Mouse (Mus musculus) stomach, embryonic 16.5 days (tissue): ENCODE measurements around the gene Lig1. TPM values are rescaled to one million over a fixed set of nuclear protein-coding genes. Genes with fewer than 3 reads are reported as not detected.
A peak's percentile ranks its signal among the peaks of the same experiment; 100 is the strongest.
"Not testable (repeated sequence)": the region's sequence is repeated elsewhere in the genome, so short reads cannot be mapped to it uniquely, and the experiment has no call there.

Experiments
- ATAC-seq: fragments of 200-750 bp; cut with Nextera tagmentation; 2 replicates; pipeline ENCODE4 v1.8.0; 2017; ENCODE audit warnings: moderate number of reproducible peaks, moderate TSS enrichment; ENCODE audit not compliant: insufficient read depth, low FRiP score
- H3K27ac ChIP-seq: fragments of 300-500 bp; sonication (generic); 2 replicates; pipeline ENCODE4 v1.5.1; 2014; ENCODE audit warnings: low read length
- H3K27me3 ChIP-seq: fragments of 300-500 bp; sonication (generic); 2 replicates; pipeline ENCODE4 v1.6.1; 2014; ENCODE audit warnings: low read length, control low read depth, mixed read lengths; ENCODE audit not compliant: control insufficient read depth, insufficient read depth
- H3K36me3 ChIP-seq: fragments of 300-500 bp; sonication (generic); 2 replicates; pipeline ENCODE4 v1.6.1; 2014; ENCODE audit warnings: low read length; ENCODE audit not compliant: control insufficient read depth, insufficient read depth
- H3K4me1 ChIP-seq: fragments of 300-500 bp; sonication (generic); 2 replicates; pipeline ENCODE4 v1.6.1; 2014; ENCODE audit warnings: low read length, control low read depth, mixed read lengths; ENCODE audit not compliant: control insufficient read depth, insufficient read depth
- H3K4me2 ChIP-seq: fragments of 300-500 bp; sonication (generic); 2 replicates; pipeline ENCODE4 v1.6.1; 2014; ENCODE audit warnings: low read depth, low read length, mixed read lengths
- H3K4me3 ChIP-seq: fragments of 300-500 bp; sonication (generic); replicated peaks from 2 replicates; pipeline ENCODE4 v1.5.1; 2014; ENCODE audit warnings: mild to moderate bottlenecking, low read length
- H3K9ac ChIP-seq: fragments of 300-500 bp; sonication (generic); 2 replicates; pipeline ENCODE4 v1.6.1; 2014; ENCODE audit warnings: low read length
- H3K9me3 ChIP-seq: fragments of 300-500 bp; sonication (generic); replicated peaks from 2 replicates; pipeline ENCODE4 v1.6.1; 2016; ENCODE audit warnings: low read length, control low read depth; ENCODE audit not compliant: control insufficient read depth
- WGBS: fragments of 180-500 bp; shearing (Covaris S2); extraction: QIAGEN DNeasy Blood & Tissue Kit; methylation state at CpG from one replicate; pipeline ENCODE4 v1.1.7; 2014; 5-methylcytosine and 5-hydroxymethylcytosine counted together
- polyA plus RNA-seq: library from polyadenylated mRNA; unstranded; fragments of >200 nt; fragmentation: Nextera tagmentation; extraction: Ambion mirVana; gene quantifications from 2 replicates; pipeline ENCODE4 v1.2.1, GENCODE M21; 2015

Gene Lig1
- polyA plus RNA-seq, 1 experiment from 2014 or later, result 75.0 TPM

DNA sequence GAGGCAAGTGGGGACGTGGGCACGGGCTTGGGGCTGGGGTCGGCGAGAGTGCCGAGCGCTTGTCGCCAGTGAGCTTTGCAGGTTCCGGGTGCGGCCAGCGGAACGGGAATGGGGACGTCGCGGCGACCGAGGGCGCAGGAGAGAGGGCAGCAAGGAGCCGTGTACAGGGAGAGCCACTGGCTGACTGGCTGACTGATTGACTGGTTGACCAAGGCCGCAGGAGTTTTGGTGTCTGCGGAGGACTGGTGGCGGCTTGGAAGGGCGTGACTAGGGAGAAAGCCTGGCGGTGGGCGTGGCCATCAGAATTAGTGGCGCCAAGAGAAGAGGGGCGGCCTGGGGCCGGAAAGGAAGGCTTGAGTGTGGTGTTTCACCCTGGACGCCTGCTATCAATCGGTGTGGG is 1.9 kb downstream of the Lig1 start:
- peak overlapping the region; percentile 27; the same call in 1 of the 2 replicates for H3K4me2 ChIP-seq
- peaks cover 22% of the 10 kb centered on the region for H3K36me3 ChIP-seq
- peak; percentile 63 for ATAC-seq
- not testable (repeated sequence) for H3K27me3 ChIP-seq, H3K4me1 ChIP-seq, H3K9me3 ChIP-seq, H3K27ac ChIP-seq
- peak overlapping the region; percentile 60 for H3K4me3 ChIP-seq
- WGBS, result 0% methylated on average over 10 of the region's 29 CpGs
- peak overlapping the region; percentile 80 for H3K9ac ChIP-seq

DNA sequence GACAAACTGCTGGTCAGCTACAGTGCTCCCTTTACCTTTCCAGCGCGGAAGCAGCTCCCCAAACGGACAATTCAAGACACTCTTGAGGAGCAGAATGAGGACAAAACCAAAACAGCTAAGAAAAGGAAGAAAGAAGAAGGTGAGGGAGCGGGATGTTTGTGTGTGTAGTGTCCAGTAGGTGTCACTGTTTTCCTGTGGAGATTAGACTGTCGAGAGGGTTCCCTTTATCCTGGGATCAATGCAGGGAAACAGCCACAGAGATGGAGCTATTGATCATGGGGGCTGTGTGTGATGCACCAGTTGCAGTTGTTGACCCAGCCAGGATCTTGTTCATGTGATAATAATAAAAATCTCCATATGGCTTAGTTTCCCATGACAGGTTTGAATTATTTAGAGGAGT is 11.5 kb downstream of the Lig1 start:
- no peaks in the 10 kb centered on the region for H3K27me3 ChIP-seq
- H3K4me3 ChIP-seq, result no peak overlapping the region
- H3K27ac ChIP-seq, result no peak overlapping the region
- ATAC-seq, result no peak
- no peaks in the 10 kb centered on the region for H3K4me1 ChIP-seq
- H3K36me3 ChIP-seq, result peaks cover 14% of the 10 kb centered on the region; the same call in 1 of the 2 replicates
- H3K4me2 ChIP-seq, result no peak overlapping the region
- no peaks in the 10 kb centered on the region for H3K9me3 ChIP-seq
- no peak overlapping the region for H3K9ac ChIP-seq
- 50% methylated on average over 5 of the region's 5 CpGs for WGBS

DNA sequence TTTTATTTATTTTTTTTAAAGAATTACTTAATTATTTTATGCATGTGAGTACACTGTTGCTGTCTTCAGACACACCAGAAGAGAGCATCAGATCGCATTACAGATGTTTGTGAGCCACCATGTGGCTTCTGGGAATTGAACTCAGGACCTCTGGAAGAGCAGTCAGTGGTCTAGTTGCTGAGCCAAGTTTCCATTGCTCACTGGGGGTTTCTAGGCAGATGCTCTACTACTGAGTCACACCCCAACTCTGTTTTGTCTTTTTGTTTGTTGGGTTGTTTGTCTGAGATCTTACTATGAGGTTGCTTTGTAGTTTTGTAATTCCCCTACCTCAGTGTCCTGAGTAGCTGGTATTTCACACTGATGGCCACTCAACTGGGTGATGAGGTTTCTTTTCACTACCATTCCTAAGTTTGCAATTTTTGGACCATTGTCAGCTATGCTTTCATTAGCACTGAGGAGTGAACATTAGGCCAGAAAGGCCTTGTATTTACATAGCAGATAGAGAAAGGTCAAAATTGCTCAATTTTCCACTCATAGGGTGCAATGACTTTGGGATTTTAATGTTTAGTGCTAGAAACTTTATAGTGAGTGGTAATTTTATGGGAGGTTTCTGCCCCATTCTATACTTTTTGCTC is 13.1 kb downstream of the Lig1 start:
- 85% methylated on average over 1 of the region's 1 CpGs for WGBS
- Histone ChIP-seq H3K27ac (no peak overlapping the region), H3K9ac (no peak overlapping the region), H3K4me1 (no peaks in the 10 kb centered on the region), H3K4me2 (no peak overlapping the region), H3K36me3 (peaks cover 18% of the 10 kb centered on the region; the same call in 1 of the 2 replicates), H3K9me3 (no peaks in the 10 kb centered on the region), H3K4me3 (no peak overlapping the region), H3K27me3 (no peaks in the 10 kb centered on the region)
- no peak for ATAC-seq

DNA sequence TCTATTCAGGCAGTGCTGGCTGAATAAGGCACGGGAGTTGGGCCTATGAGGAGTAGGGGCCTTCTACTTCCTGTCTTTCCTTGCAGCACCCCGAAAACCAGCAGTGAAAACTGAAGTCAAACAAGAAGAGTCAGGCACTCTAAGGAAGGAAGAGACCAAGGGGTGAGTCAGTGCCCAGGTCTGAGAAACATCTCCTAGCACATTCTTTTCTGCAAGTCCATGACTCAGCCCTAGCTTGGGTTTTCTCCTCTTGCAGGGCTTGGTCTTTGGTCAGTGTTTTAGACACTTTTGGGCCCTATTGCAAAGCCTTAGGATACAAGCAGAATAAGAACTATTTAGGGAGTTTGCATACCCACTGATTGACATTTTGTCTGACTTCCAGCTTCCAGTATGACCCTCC is 14.3 kb downstream of the Lig1 start:
- no peaks in the 10 kb centered on the region for H3K27me3 ChIP-seq
- WGBS, result 85% methylated on average over 2 of the region's 2 CpGs
- no peak overlapping the region for H3K4me3 ChIP-seq
- H3K9ac ChIP-seq, result no peak overlapping the region
- no peak for ATAC-seq
- H3K36me3 ChIP-seq, result peaks cover 23% of the 10 kb centered on the region
- H3K4me1 ChIP-seq, result no peaks in the 10 kb centered on the region
- no peak overlapping the region for H3K4me2 ChIP-seq
- H3K9me3 ChIP-seq, result no peaks in the 10 kb centered on the region
- no peak overlapping the region for H3K27ac ChIP-seq

DNA sequence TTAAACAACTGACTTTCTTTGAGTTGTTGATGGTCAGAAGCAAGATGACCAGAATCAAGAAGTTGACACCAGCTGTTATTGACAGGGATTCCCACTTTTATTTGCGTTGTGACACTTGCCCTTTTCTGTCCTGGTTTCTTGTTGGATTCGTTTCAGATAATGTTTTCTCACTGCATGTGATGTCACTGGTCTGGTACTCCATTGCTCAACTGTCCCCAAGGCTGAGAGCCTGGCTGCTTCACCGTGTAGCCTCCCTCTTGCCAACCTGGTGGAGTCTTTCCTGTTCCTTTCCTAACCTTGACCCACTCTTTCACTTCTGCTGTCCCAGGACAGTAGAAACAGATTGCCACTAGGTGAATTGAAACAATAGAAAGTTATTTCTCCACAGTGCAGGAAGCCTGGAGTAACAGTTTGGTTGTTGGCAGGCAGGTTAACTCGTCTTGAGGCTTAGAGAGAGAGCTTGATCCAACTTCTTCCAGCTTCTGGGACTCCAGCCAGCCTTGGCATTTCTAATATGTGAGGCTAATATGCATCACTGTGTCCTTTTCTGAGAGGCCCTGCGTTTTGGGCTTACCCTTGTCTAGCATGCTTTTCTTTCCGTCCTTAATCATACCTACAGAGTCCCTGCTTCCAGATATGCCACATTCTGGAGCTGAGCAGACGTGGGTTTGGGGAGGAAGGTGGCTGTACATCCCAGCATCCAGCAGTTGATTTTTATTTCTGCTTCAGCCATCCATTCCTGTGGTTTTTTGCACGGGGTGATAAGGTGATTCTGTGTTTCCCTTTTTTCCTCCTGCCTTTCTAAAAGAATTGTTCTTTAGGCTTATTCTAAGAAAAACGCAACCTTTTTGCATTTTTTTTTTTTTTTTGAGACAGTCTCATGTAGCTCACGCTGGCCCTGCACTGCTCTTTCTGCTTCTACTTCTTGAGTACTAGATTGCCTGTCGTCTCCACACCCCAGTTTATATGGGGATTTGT is 17.1 kb downstream of the Lig1 start:
- Histone ChIP-seq H3K9ac (no peak overlapping the region), H3K4me1 (no peaks in the 10 kb centered on the region), H3K4me2 (no peak overlapping the region), H3K27ac (no peak overlapping the region), H3K4me3 (no peak overlapping the region), H3K27me3 (no peaks in the 10 kb centered on the region), H3K9me3 (no peaks in the 10 kb centered on the region), H3K36me3 (peaks cover 27% of the 10 kb centered on the region)
- ATAC-seq, result no peak
- 82% methylated on average over 11 of the region's 11 CpGs for WGBS

DNA sequence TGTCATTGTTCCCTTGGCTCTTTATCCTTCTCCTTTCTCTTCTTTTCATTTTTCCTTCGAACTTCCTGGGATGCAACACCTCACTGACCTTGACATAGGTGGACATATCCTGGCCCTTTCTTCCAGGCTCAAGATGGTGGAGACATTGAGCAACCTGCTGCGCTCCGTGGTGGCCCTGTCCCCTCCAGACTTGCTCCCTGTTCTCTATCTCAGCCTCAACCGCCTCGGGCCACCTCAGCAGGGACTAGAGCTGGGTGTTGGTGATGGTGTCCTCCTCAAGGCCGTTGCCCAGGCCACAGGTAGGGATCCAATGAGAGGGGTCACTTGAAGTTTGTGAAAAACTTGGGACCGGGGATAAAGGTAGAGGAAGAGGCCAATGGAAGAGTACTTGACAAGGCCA is 18.2 kb downstream of the Lig1 start:
- Histone ChIP-seq H3K36me3 (peaks cover 27% of the 10 kb centered on the region), H3K4me2 (no peak overlapping the region), H3K4me1 (no peaks in the 10 kb centered on the region), H3K9me3 (no peaks in the 10 kb centered on the region), H3K27me3 (no peaks in the 10 kb centered on the region), H3K4me3 (no peak overlapping the region), H3K9ac (no peak overlapping the region), H3K27ac (no peak overlapping the region)
- no peak for ATAC-seq
- 92% methylated on average over 7 of the region's 7 CpGs for WGBS

DNA sequence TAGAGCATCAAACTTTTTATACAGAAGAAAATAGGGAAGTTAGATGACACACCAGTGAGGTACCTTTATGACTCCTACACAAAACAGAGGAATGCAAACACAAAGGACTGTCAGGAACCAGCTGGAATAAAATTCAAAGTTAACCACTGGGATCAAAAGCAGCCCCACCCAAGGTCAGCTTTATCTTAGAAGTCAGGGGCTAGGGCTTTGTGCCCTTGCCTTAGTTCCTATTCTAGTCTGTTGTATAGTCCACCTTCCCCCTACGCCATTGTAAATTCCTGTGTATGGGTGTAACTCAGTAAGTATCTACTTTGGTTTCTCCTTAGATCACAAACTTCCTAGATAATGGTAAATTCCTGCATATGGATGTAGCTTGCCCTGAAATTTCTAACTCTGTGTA is 20.6 kb downstream of the Lig1 start:
- Histone ChIP-seq H3K27me3 (no peaks in the 10 kb centered on the region), H3K9me3 (no peaks in the 10 kb centered on the region), H3K4me2 (no peak overlapping the region), H3K4me1 (no peaks in the 10 kb centered on the region), H3K4me3 (no peak overlapping the region), H3K36me3 (peaks cover 20% of the 10 kb centered on the region), H3K9ac (no peak overlapping the region), H3K27ac (no peak overlapping the region)
- WGBS, result 85% methylated on average over 1 of the region's 1 CpGs
- no peak for ATAC-seq

DNA sequence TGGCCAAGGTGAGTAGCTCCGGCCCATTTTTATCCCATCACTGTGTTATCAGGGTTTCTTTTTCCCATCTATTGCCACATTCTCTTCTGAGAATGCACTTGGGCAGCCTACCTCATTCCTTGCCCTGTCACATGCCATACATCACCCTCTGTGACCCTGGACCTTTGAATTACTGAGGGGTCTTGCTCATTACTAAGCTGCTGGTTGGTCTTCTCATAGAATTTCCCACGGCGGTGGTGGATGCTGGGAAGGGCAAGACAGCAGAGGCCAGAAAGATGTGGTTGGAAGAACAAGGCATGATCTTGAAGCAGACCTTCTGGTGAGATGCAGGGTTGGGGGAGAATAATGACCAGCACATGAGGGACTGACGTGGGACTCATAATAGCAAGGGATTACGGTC is 21.7 kb downstream of the Lig1 start:
- Histone ChIP-seq H3K4me1 (no peaks in the 10 kb centered on the region), H3K27me3 (no peaks in the 10 kb centered on the region), H3K4me2 (no peak overlapping the region), H3K9me3 (no peaks in the 10 kb centered on the region), H3K4me3 (no peak overlapping the region), H3K27ac (no peak overlapping the region), H3K9ac (no peak overlapping the region), H3K36me3 (peaks cover 18% of the 10 kb centered on the region)
- 93% methylated on average over 5 of the region's 5 CpGs for WGBS
- no peak for ATAC-seq

DNA sequence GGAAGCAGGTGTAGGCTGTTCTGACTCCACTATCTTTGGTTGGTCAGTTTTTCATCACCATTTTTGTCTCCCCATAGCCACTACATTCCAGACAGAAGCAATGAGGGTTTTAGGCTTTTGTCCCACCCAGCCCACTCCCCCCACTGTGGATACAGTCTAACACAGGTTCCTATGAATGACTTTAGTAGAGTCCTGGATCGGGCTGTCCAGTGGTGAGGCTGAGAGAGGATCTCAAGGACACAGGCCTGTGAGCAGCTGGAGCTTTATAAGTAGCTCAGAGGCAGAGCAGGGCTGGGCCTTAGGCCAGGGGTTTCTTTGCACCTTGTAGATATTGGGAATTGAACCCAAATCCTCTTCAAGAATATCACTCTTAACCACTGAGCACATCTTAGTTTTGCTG is 24.6 kb downstream of the Lig1 start:
- WGBS, result 93% methylated on average over 1 of the region's 1 CpGs
- no peaks in the 10 kb centered on the region for H3K9me3 ChIP-seq

More for the DNA sequence above, 24.6 kb downstream of the Lig1 start:
- Histone ChIP-seq H3K4me1 (no peaks in the 10 kb centered on the region), H3K9ac (no peak overlapping the region), H3K4me3 (no peak overlapping the region), H3K4me2 (no peak overlapping the region), H3K27ac (no peak overlapping the region), H3K36me3 (peaks cover 13% of the 10 kb centered on the region), H3K27me3 (no peaks in the 10 kb centered on the region)
- no peak for ATAC-seq
